Mouse (Mus musculus) CH12.LX (cell line): ENCODE measurements at regions not wholly inside any gene's neighbourhood (a gene's known extent, or its start where the extent isn't known, plus 50 kb on each side); places are given as distances from the start of the nearest gene placed in this dataset.

Experiments
- CTCF ChIP-seq, 2 experiments: IDR thresholded peaks in 1 of 2; conservative IDR thresholded peaks in 1 of 2; 2 replicates each; pipeline ENCODE4 v1.5.1; 2011 to 2012; ENCODE audit warnings: low read depth in 2 of 2, low read length in 2 of 2, improper control_type of control experiment in 1 of 2, inconsistent platforms in 1 of 2, mild to moderate bottlenecking in 1 of 2, moderate library complexity in 1 of 2
- E2F4 ChIP-seq: IDR thresholded peaks from 2 replicates; pipeline ENCODE4 v1.6.1; 2011; ENCODE audit warnings: low read depth, low read length, improper control_type of control experiment; ENCODE audit not compliant: insufficient replicate concordance
- EP300 ChIP-seq: IDR thresholded peaks from 2 replicates; pipeline ENCODE4 v1.6.1; 2011; ENCODE audit warnings: low read length, improper control_type of control experiment
- IRF4 ChIP-seq: IDR thresholded peaks from 2 replicates; pipeline ENCODE4 v1.6.1; 2014; ENCODE audit warnings: low read depth, mild to moderate bottlenecking, inconsistent platforms, low read length, improper control_type of control experiment
- MAX ChIP-seq: IDR thresholded peaks from 2 replicates; pipeline ENCODE4 v1.6.1; 2011; ENCODE audit warnings: low read length, improper control_type of control experiment
- POLR2A ChIP-seq: IDR thresholded peaks from 2 replicates; pipeline ENCODE4 v1.6.1; 2011; ENCODE audit warnings: low read depth, mild to moderate bottlenecking, improper control_type of control experiment, low read length

DNA sequence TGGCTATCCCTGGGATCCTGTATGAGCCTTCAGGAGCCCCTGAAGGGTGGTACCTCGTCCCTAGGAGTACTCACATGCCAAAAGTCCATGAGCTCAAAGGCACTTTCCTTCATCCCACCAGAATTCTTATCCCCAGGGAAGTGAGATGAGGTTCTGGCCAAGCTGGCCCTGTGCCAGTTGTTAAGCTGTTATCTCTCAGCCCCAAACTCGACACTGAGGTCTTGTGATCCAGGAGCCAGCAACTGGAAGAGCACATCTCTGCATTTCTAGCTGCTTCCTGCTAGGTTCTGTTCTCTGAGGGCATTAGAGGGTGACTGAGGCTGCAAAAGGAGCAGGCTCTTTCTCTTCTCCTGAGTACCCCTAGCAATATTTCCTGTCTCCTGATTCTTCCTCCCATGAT is 92.1 kb upstream of the Rbbp6 start:
- TF ChIP-seq IRF4 (no peak), CTCF (conservative IDR thresholded peaks at IDR 0.05 in 1 of 2, IDR thresholded peaks at IDR 0.05 in 1 of 2; ENCODE audit: low read depth in 2 of 2, low read length in 2 of 2) (no peak), MAX (no peak), E2F4 (no peak), EP300 (no peak), POLR2A (no peak)
